Mouse (Mus musculus) left cerebral cortex, postnatal 14 days (tissue): ENCODE measurements around the gene Sv2c. TPM values are rescaled to one million over a fixed set of nuclear protein-coding genes. Genes with fewer than 3 reads are reported as not detected.
A peak's percentile ranks its signal among the peaks of the same experiment; 100 is the strongest.
"Not testable (repeated sequence)": the region's sequence is repeated elsewhere in the genome, so short reads cannot be mapped to it uniquely, and the experiment has no call there.

Experiments used
- DNase-seq, 2 experiments: peaks; one replicate each; pipeline ENCODE4 v3.0.0; 2021 to 2022; ENCODE audit warnings: low spot score in 2 of 2, mixed read lengths in 1 of 2
- intact Hi-C: fragments of 180-260 bp; cut with DNase I; formaldehyde crosslinking; loops from one replicate; pipeline ENCODE4 v1.15.1; 2025
- total RNA-seq, 2 experiments: library from RNA; stranded (reverse); gene quantifications; 2 replicates each; pipeline ENCODE4 v1.2.3; 2021

The Sv2c gene
- total RNA-seq, 2 experiments from 2014 or later: 25.9 to 29.4 TPM

DNA sequence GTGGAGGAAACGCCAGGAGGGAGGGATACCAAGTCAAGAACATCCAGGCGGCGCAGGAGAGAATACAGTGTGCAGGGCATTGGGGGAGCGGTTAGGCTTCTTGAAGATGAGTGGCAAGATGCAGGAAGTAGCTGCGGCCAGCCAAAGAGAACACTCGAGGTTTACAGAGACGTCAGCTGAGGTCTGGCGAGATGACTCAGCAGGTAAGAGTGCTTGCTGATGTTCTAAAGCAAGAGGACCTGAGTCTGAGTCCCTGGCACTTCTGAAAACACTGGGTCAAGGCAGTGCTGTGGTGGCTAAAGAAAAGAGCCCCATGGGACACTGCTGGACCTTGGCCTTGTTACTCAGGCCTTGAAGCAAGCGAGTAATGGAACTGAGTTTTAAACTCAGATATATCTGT, 144.2 kb downstream of the Sv2c start:
- intact Hi-C loops: no loop called here
- DNase-seq: no peak

GRCm38 (mm10) chr13:95987147-95987546, 145.2 kb downstream of the Sv2c start:
- intact Hi-C loops: no loop called here
- DNase-seq: no peak

DNA sequence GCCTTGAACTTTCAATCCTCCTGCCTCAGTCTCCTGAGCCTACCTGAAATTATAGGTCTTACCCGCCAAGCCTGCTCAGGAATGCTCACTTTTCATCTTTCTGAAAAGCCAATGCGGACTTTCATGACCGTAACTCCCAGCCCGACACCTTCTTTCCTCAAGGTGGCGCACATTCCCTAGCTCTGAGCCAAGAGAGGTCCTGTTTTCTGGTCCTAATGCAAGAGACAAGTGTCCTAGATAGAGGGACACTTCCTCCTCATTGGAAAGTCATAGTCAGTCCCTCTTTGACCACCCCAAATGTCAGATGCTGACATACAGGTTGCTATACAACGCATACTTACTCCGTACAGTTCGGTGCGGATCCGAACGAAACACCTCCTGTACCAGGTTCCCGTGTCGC, 146.0 kb downstream of the Sv2c start:
- intact Hi-C loops: no loop called here
- DNase-seq: no peak

DNA sequence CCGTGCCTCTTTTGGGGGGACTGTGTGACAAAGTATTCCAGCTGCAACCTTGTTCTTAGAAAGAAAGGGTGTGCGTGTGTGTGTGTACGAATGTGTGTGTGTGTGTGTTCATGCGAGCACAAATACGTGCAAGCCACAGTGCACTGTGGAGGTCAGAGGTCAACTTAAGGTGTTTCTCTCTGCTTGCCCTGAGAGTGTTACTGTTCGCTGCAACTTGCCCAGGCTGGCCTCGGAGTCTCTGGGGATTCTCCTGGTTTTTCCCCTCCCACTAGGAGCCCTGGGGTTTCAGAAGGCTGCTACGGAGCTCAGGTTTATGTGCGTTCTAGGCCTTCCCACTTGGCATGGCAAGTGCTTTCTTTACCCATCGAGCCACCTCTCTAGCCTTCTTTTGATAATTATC, 157.2 kb downstream of the Sv2c start:
- intact Hi-C loops: no loop called here
- DNase-seq: no peak

- no peak for DNase-seq
- intact Hi-C loops: no loop called here
Observed at GRCm38 (mm10) chr13:95974106-95974505, 158.3 kb downstream of the Sv2c start.

DNA sequence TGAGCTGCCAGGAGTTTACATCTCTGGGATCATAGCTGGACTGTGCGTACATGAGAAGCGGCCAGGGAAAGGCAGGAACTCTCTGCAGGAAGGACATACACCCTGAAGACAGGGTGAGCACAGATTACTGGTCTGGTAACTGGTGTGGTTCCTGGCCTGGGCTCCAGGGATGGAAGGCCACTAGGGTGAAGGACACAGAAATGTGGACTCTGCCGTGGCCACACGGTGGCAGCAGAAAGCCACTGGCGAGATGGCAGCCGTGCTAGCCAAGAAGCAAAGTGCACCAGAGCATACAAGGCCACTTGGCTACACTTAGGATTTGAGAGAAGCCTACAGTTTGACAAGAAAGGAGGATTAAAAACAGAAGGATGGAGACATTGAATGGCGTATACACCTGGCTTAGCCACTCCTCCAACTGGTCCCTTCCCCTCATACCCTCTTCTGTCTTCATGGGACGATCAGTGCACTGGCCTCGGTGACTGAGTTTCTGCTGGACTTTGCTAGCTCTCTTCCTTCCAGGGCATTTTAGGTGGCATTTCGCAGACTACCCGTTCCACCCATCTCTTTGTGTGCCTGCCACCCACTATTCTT, 158.9 kb downstream of the Sv2c start:
- intact Hi-C loops: no loop called here

DNA sequence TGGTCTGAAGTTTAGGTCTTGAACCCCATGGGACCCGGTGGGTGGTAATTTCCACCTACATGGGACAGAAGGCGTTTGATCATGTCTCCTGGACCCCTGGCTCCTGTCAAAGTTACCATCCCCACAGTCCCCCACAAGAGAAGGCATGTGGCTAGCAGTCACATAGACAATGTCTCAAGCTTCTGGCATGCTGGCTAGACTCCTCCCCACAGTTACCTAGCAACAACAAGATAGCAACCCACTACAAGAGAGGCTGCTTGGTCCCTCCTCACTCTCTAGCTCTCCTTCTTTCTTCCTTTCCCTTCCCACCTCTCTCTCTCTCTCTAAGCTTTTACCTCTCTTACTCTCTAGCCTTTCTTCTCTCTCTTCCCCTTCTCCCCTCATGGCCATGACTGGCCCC, 164.3 kb downstream of the Sv2c start:
- DNase-seq, intact Hi-C loops: not testable (repeated sequence)

More for the DNA sequence above, 158.9 kb downstream of the Sv2c start:
- peak; percentile 50 to 70 for DNase-seq

- no peak for DNase-seq
- intact Hi-C loops: no loop called here
Observed at GRCm38 (mm10) chr13:95966791-95967190, 165.6 kb downstream of the Sv2c start.

DNA sequence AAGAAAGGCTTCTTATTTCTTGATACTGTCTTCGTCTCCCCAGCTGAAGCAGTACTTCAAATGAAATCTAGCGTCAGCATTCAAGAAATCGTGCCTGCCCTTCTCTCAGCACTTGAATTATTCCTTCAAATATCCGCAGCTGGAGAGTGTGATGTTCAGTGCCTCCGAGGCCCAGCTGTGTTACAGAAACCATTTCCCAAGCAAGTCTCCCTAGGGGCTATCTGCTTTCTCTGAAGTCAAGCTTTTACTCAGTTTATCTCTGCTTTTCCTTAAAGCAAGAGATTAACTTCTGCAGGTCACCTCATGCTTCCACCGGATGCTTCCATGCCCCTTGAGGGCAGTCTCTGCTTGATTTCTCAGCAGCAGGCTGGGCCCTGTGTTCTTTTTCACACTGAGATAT, 166.8 kb downstream of the Sv2c start:
- intact Hi-C loops: no loop called here

DNA sequence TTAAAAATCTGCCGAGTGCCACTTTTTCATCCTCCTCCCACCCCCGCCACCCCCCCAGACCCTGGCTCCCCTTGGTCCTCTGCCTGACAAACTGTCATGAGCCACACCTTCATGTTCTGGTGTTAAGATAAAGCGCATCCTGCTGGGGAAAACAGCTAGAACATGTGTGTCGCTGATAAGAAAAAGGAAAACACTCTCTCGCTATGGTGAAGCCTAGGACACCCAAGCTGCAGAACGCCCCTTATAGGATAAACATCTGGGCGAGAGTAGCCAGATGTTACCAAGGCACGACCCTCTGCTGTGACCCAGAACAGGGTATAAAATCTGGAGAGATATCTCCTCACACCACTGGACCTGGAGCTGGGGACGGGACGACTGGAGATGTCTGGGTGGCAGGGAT, 167.2 kb downstream of the Sv2c start:
- intact Hi-C loops: no loop called here
- no peak for DNase-seq

More for the DNA sequence above, 166.8 kb downstream of the Sv2c start:
- no peak for DNase-seq

- DNase-seq: no peak
- intact Hi-C loops: no loop called here
Observed at GRCm38 (mm10) chr13:95964226-95964625, 168.2 kb downstream of the Sv2c start.

GRCm38 (mm10) chr13:95963671-95964070, 168.7 kb downstream of the Sv2c start:
- no peak for DNase-seq
- intact Hi-C loops: no loop called here

DNA sequence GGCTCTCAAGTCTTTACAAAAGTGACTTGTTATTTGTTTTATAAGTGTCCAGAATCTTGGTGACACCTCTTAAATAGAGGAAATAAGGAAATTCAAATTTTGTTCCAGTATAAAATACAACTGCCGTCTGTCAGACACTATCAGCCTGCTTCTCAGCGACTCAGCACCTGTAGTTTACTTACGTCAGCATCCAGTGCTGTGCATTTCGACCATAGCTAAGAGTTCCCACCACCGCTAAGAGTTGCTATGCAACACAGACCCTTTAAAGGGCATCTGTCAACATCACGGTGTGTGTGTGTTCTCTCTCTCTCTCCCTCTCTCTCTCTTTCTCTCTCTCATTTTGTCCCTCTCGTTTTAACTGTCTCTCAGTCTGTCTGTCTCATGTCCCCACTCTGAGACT, 170.5 kb downstream of the Sv2c start:
- intact Hi-C loops: no loop called here
- no peak for DNase-seq

DNA sequence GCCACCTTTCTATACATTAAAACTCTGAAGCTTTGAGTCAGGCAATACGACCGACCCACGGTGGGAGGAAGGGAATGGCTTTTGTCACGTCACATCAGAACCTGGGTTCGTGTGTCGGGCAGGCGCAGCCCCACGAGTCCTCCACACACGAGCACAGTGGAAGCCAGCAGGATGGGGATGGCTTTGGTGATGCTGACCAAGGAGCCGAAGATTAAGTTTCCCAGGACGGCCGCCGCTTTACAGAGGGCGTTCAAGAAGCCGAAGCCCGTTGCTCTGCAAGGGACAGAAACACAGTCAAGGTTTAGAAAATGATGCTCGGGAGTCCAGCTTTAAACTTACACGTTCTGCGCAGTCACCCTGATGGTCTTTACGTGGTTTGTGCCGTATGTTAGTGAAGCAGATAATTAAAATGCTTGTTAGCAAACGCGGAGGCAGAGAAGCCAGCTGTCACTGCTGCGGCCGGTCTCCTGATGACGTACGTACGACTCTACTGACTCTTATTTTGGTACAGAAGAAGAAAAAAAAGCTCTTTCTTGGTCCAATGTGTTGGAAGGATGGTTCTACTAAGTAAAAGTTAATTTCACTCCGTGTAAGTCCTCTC, 171.1 kb downstream of the Sv2c start:
- intact Hi-C loops: no loop called here
- peak; percentile 65 to 79 for DNase-seq

DNA sequence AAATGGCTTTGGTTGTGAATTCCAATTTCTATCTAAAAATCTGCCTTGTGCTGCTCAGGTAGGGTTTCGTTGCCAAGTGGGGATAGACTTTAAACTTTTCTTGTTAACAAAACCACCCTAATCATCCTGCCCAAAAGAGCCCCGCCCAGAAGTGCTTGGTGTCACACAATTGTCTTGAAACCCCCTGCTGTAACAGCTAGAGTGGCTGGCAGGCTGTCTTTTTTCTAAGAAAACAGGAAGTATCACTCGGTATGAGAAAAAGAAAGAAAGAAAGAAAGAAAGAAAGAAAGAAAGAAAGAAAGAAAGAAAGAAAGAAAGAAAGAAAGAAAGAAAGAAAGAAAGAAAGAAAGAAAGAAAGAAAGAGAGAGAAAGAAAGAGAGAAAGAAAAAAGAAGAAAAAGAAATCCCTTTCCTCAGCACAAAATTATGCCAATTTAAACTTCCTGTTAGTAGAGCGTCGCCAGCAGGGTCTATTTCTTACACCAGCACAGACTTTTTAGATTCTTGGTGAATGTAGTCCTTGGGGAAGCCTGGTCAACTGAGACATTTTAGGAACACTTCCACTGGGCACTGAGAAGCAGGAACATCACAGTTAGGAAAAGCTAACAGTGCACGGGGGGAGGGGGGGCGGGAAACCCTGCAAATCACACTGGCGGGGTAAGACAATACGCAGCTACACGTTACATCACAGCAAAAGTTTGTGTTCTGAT, 171.7 kb downstream of the Sv2c start:
- intact Hi-C loops: no loop called here
- no peak for DNase-seq

DNA sequence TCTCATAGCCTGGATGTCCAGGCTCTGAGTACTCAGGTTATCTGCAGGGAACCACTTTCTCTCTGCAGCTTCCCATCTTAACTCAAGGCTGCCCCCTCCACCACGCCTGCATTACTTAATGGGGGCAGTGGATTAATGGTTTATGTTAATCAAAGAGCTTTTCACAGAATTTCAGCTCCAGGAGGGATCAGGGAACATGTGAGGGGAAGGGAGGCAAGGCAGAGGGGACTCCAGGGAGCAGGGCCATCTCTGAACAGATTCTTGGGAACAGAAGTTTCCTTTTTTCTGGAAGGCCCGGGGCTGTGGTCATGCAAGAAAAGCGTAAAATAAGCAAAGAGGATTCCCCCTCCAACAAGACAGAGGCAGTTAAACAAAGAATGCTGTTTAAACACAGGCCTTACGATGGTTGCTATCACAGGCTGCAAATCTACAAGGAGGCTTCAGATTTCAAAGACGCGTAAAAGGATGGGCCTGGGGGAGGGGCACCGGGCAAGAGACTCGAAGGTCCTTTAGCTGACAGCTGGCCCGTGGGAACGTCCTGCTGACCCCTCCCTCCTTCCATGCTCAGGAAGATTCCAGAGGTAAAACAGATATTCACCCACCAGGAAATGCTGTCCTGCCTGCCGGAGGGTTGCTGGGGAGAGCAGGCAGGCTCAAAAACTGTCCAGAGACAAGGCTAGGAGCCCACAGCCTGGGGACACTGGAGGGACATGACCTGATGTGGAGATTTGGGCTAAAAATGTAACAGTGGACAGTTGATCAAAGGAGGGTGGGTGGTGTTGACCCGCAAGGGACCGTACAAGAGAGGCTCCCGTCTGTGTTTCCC, 172.5 kb downstream of the Sv2c start:
- no peak for DNase-seq
- intact Hi-C loops: loop anchor here (10.0 kb wide), 1 partner anchor 215 kb away; no protein-coding TSS in a partner anchor

- DNase-seq: no peak
- intact Hi-C loops: loop anchor here (10.0 kb wide), 1 partner anchor 212 kb away; no protein-coding TSS in a partner anchor
Observed at GRCm38 (mm10) chr13:95957134-95957533, 175.2 kb downstream of the Sv2c start.

GRCm38 (mm10) chr13:95956327-95956781, 176.0 kb downstream of the Sv2c start:
- DNase-seq: no peak

DNA sequence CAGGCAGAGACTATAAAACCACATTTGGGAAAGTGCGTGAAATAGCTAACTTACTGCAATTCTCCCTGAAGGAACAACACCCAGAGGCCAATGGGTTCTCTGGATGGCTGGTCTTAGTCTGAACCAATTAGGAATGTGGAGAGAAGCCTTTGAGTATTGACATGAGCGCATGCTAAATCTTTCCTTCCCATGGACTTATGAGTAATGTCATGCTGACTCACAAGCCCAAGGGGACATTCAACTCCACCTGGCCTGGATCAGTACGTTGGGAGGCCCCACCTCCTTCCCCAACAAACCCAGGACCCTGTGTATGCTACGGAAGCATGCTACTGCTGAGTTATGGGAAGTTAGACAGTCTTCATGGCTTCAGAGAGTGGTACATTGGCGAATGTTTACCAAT, 177.2 kb downstream of the Sv2c start:
- no peak for DNase-seq
- intact Hi-C loops: loop anchor here (10.0 kb wide), 1 partner anchor 210 kb away; no protein-coding TSS in a partner anchor

More at GRCm38 (mm10) chr13:95956327-95956781, 176.0 kb downstream of the Sv2c start:
- intact Hi-C loops: loop anchor here (10.0 kb wide), 1 partner anchor 212 kb away; no protein-coding TSS in a partner anchor

GRCm38 (mm10) chr13:95953636-95954035, 178.7 kb downstream of the Sv2c start:
- intact Hi-C loops: loop anchor here (5.0 to 10.0 kb wide), 2 partner anchors 61 to 209 kb away; partner anchors contain the start of gene Iqgap2
- DNase-seq: no peak
